Mouse (Mus musculus): ENCODE results near the gene Trim67. TPM values are rescaled to one million over a fixed set of nuclear protein-coding genes. Genes with fewer than 3 reads are reported as not detected.

Gene Trim67
- 0.01 and 0.05 TPM in 2 replicates for polyA plus RNA-seq (2016; fragmentation: Nextera tagmentation; extraction: Ambion mirVana)

DNA sequence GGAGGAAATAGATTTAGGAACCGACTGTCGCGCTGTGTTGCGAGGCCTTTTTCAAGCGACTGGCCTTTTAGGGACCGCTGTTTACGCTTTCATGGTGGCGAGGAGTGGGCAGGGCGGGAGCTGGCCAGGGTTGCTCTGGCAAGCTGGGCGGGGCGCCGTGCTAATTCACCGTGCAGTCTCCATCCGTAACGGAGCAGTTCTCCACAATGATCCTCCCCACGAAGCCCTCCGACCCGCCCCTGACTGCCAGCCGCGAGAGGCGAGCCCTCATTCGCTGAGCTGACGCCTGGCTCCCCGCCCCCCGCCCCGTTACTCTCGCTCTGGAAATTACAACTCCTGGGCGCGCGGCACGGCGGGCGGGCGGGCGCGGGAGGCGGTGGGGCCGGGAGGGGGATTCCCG, at the start of gene Trim67:
Trim67 (plus strand) TSS at position 385 of the 400 bp plus-strand sequence.
- Histone ChIP-seq H3K9me3 (replicated peaks) (no peaks in the 10 kb centered on the region), H3K4me3 (peak within 1 kb of the TSS; percentile 56), H3K9ac (no peak within 1 kb of the TSS), H3K36me3 (no peaks in the 10 kb centered on the region), H3K27me3 (replicated peaks) (peaks cover 83% of the 10 kb centered on the region), H3K4me2 (peak within 1 kb of the TSS; percentile 85), H3K4me1 (peaks cover 23% of the 10 kb centered on the region), H3K27ac (no peak within 1 kb of the TSS)
- peak; percentile 54 for ATAC-seq
- under 1% methylated on average over 39 of the region's 39 CpGs for WGBS (ENCODE audit: insufficient replicate concordance)

DNA sequence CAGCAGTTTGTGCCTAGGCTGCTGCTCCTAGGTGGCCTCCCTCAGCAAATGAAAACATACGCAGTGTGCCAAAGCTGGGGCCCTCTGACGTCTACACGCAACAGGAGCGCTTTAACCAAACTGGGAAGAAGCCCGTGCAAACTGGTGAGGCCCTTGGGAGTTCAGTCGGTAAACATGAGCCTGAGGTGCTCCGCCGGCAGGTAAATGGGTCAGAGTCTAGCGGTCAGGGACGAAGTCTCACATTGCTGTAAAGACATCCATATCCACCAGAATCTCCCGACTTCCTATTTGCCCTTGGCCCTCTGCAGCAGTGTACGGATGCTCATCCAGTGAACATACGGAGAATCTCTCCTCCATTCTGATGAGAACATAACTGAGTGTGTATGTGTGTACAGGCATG, 46.2 kb upstream of the Trim67 start:
- no peak for ATAC-seq
- Histone ChIP-seq H3K9ac (no peak overlapping the region), H3K4me3 (no peak overlapping the region), H3K36me3 (no peaks in the 10 kb centered on the region), H3K27ac (no peak overlapping the region), H3K27me3 (replicated peaks) (peaks cover 38% of the 10 kb centered on the region), H3K4me2 (no peak overlapping the region), H3K4me1 (peaks cover 17% of the 10 kb centered on the region), H3K9me3 (replicated peaks) (no peaks in the 10 kb centered on the region)
- 64% methylated on average over 13 of the region's 13 CpGs for WGBS (ENCODE audit: insufficient replicate concordance)

DNA sequence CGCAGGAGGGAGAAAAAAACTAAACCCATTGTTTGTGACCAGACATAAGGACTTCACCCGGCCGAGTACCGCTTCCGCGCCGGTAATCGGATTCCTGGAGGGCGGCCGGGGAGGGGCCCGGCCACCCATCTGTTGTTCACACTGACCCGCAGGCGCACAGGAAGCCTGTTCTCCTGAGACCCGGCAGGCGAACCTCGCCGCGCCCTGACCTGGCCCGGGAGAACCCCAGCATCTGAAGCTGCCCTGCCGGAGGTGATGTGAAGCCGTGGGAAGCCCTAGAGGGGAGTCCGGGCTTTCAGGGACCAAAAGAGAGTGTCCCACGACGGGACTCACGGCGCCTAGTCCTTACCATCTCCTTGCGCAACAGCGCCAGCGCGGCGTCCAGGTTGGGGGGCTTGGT, 41.7 kb upstream of the Trim67 start:
- no peak for ATAC-seq
- H3K4me1 ChIP-seq: peaks cover 29% of the 10 kb centered on the region

DNA sequence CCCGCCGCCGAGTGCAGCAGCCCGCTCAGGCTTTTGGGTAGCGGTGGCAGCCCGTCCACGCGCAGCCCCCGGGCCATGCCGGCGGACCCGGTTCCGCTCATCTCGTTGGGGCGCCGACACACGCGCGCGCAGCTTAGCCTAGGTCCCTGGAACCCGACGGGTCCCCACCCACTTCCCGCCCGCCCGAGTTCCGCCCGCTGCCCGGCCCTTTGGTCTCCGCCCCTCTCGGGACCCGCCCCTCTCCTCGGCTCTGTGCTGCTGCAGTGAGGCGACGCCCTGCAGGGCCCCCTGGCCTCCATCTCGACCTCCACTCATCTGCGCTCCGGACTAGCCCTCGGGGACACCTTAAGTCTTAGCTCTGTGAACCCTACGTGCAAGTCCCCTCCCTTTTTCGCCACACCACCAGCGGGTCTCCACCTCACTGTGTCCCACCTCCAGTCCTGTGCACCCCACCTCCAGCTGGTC, 41.2 kb upstream of the Trim67 start, which contains the start of gene Fam89a:
Fam89a (minus strand) TSS at position 124 of the 465 bp plus-strand sequence.
- peak within 1 kb of the TSS; percentile 61 for H3K4me3 ChIP-seq
- peaks cover 28% of the 10 kb centered on the region for H3K4me1 ChIP-seq
- WGBS (ENCODE audit: insufficient replicate concordance): under 1% methylated on average over 41 of the region's 41 CpGs
- ATAC-seq: peak; percentile 74
- peaks cover 79% of the 10 kb centered on the region for H3K27me3 ChIP-seq (replicated peaks)
- H3K9ac ChIP-seq: peak within 1 kb of the TSS; percentile 33
- H3K4me2 ChIP-seq: peak within 1 kb of the TSS; percentile 79
- H3K36me3 ChIP-seq: no peaks in the 10 kb centered on the region
- H3K9me3 ChIP-seq (replicated peaks): no peaks in the 10 kb centered on the region
- H3K27ac ChIP-seq: no peak within 1 kb of the TSS

More for the DNA sequence above, 41.7 kb upstream of the Trim67 start:
- Histone ChIP-seq H3K4me2 (peak overlapping the region; percentile 79), H3K27me3 (replicated peaks) (peaks cover 83% of the 10 kb centered on the region), H3K4me3 (peak overlapping the region; percentile 61), H3K9me3 (replicated peaks) (no peaks in the 10 kb centered on the region), H3K9ac (peak overlapping the region; percentile 33), H3K27ac (no peak overlapping the region), H3K36me3 (no peaks in the 10 kb centered on the region)
- 1% methylated on average over 26 of the region's 31 CpGs for WGBS (ENCODE audit: insufficient replicate concordance)

DNA sequence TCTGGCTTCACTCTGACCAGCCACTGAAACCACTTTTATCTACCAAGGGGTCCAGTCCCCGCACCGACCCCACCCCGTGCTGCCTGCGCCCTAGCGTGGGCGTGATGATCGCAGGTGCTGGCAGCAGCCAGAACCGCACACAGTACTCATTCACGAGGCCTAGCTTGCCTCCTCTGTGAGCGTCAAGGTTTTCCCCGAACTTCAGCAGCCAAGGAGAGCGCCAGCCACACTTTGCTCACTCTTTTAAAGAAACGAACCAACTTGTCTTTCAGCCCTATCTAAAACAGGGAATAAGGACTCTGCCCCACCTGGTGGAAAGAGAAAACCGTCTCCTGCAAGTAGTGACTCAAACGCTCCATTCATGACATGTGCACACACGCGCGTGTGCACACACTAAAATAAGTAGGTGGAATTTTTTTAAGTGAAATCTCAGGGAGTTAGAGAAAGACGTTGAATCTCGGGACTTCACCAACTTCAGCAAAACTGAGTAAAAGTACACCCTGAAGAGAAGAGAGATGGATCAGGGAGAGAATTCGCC, 40.5 kb upstream of the Trim67 start:
- H3K4me1 ChIP-seq: peaks cover 28% of the 10 kb centered on the region
- no peaks in the 10 kb centered on the region for H3K36me3 ChIP-seq
- H3K9me3 ChIP-seq (replicated peaks): no peaks in the 10 kb centered on the region
- 29% methylated on average over 21 of the region's 21 CpGs for WGBS (ENCODE audit: insufficient replicate concordance)
- peaks cover 77% of the 10 kb centered on the region for H3K27me3 ChIP-seq (replicated peaks)
- H3K4me3 ChIP-seq: peak overlapping the region; percentile 61; the same call in 1 of the 2 replicates
- H3K27ac ChIP-seq: no peak overlapping the region
- H3K4me2 ChIP-seq: peak overlapping the region; percentile 79
- H3K9ac ChIP-seq: no peak overlapping the region
- no peak for ATAC-seq

DNA sequence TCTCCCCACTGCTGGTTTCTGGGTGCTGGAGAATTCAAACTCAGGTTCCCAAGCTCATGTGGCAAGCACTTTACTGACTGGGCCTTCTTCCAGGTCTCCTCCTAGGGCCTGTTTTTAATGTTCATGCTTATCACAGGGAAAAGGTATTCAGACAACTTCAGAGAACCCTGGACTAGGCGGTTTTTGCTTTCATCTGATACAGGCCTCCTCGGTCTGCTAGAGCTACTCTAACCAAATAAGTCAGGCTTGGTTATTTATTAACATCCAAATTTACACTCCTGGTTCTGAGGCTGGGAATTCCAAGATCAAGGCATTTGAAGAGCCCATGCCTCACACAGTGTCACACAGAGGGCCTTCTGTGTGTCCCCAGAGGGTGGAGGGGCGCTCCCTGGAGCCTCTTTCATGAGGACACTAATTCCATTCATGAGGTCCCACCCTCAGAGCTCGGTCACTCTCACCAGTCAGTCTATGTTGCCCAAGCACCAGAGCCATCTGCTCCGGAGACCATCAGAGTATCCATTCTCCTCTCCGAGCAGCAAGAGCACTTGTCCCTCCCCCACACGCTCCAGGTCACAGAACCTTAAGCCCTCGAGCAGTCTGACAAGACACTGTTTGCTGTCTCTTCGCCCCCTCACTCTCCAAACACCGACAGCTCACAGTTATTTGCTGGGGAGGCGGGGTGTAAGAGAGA, 38.6 kb upstream of the Trim67 start:
- H3K4me1 ChIP-seq: peaks cover 28% of the 10 kb centered on the region
- 26% methylated on average over 11 of the region's 11 CpGs for WGBS (ENCODE audit: insufficient replicate concordance)
- H3K27me3 ChIP-seq (replicated peaks): peaks cover 71% of the 10 kb centered on the region
- H3K4me3 ChIP-seq: no peak overlapping the region
- no peak overlapping the region for H3K9ac ChIP-seq
- 0 out of 2 replicates have a peak overlapping the region, but pooled peaks have one; percentile 16 for H3K4me2 ChIP-seq
- H3K27ac ChIP-seq: peak overlapping the region; percentile 62
- ATAC-seq: peak; percentile 40
- no peaks in the 10 kb centered on the region for H3K36me3 ChIP-seq
- H3K9me3 ChIP-seq (replicated peaks): no peaks in the 10 kb centered on the region

DNA sequence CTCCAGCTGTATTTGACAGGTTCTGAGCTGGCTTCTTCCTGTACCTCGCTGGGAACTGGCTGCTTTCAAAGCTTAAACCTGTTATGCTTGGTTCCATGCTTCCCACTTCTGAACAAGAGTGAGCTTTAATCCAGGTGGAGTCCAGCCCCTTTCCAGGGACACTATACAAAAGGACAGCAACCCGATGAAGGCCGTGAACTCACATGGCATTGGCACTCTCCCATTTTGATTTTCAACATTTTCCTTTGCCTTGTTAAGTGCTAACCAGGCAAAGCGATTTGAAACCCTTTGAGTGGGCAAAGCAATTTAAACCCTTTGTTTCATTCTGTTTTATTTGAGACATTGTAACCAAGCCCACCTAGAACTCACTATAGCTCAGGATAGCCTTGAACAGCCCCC, 38.1 kb upstream of the Trim67 start:
- H3K4me1 ChIP-seq: peaks cover 28% of the 10 kb centered on the region
- no peak overlapping the region for H3K4me3 ChIP-seq
- 0 out of 2 replicates have a peak overlapping the region, but pooled peaks have one; percentile 16 for H3K4me2 ChIP-seq
- no peaks in the 10 kb centered on the region for H3K36me3 ChIP-seq
- peaks cover 66% of the 10 kb centered on the region for H3K27me3 ChIP-seq (replicated peaks)
- H3K9ac ChIP-seq: no peak overlapping the region
- 42% methylated on average over 4 of the region's 4 CpGs for WGBS (ENCODE audit: insufficient replicate concordance)
- no peaks in the 10 kb centered on the region for H3K9me3 ChIP-seq (replicated peaks)
- peak overlapping the region; percentile 62 for H3K27ac ChIP-seq
- no peak for ATAC-seq

DNA sequence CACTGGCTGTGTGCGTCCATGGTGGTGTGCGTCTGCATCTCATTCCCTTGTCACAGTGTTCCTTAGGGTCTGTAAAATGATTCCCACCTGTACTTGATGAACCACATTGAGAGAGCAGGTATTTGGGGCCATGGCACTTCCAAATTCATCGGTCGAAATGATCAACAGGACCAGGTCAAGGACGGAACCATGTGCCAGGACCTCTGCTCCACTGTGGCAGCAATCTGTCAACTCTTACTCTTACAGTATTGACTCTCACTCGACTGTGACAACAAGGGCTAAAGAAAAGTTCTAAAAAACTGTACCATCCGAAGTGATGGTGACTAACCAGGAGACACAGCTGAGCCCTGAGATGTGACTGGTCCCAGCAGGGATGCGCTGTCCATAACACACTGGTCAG, 37.4 kb upstream of the Trim67 start:
- Histone ChIP-seq H3K27me3 (replicated peaks) (peaks cover 59% of the 10 kb centered on the region), H3K9ac (no peak overlapping the region), H3K36me3 (no peaks in the 10 kb centered on the region), H3K4me3 (no peak overlapping the region), H3K4me1 (peaks cover 28% of the 10 kb centered on the region), H3K9me3 (replicated peaks) (no peaks in the 10 kb centered on the region), H3K27ac (peak overlapping the region; percentile 62; the same call in 1 of the 2 replicates), H3K4me2 (no peak overlapping the region)
- ATAC-seq: no peak
- 60% methylated on average over 8 of the region's 8 CpGs for WGBS (ENCODE audit: insufficient replicate concordance)

DNA sequence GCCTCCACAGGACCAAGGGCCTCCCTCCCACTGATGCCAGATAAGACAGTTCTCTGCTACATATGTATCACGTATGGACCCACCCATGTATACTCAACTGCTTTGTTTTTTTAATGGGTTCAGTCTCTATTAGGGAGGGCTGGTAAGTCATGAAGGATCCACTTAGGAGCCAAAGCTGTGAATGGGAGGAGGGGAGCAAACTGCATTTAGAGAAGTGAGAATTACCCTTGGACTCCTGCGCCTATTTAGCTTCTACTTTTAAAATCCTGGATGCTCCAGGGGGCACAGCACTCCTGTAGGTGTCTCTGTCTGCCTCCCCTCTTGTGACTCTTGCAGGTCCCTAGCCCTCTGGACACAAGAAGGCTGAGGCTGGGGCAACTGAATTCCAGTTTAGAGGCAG, 36.7 kb upstream of the Trim67 start:
- no peaks in the 10 kb centered on the region for H3K9me3 ChIP-seq (replicated peaks)
- H3K27me3 ChIP-seq (replicated peaks): peaks cover 52% of the 10 kb centered on the region
- no peak overlapping the region for H3K27ac ChIP-seq
- H3K36me3 ChIP-seq: no peaks in the 10 kb centered on the region
- H3K4me3 ChIP-seq: no peak overlapping the region
- peaks cover 23% of the 10 kb centered on the region for H3K4me1 ChIP-seq
- no peak overlapping the region for H3K4me2 ChIP-seq
- no peak overlapping the region for H3K9ac ChIP-seq
- no peak for ATAC-seq
- WGBS (ENCODE audit: insufficient replicate concordance): 30% methylated on average over 2 of the region's 2 CpGs

DNA sequence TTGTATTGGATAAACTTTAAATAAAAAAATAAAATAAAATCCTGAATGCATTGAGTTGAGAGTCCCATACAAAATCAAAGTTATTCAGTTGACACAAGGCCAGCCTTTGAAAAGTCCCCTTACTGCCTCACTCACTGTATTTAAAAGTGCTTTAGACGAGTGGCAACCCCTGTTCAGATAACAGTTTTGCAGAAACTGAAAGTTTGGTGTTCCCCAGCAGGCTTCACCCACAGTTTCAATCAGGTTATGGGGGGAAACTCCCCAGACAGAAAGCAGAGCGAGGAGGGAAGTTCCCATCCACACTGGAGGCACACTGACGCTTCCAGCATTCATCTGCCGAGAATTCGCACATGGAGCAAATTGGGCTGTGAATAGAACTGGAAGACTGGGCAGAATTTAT, 36.3 kb upstream of the Trim67 start:
- Histone ChIP-seq H3K9me3 (replicated peaks) (no peaks in the 10 kb centered on the region), H3K27ac (no peak overlapping the region), H3K4me2 (no peak overlapping the region), H3K9ac (no peak overlapping the region), H3K4me1 (peaks cover 18% of the 10 kb centered on the region), H3K36me3 (no peaks in the 10 kb centered on the region), H3K27me3 (replicated peaks) (peaks cover 48% of the 10 kb centered on the region), H3K4me3 (no peak overlapping the region)
- ATAC-seq: no peak
- whole genome bisulfite sequencing (ENCODE audit: insufficient replicate concordance): 45% methylated on average over 5 of the region's 5 CpGs

DNA sequence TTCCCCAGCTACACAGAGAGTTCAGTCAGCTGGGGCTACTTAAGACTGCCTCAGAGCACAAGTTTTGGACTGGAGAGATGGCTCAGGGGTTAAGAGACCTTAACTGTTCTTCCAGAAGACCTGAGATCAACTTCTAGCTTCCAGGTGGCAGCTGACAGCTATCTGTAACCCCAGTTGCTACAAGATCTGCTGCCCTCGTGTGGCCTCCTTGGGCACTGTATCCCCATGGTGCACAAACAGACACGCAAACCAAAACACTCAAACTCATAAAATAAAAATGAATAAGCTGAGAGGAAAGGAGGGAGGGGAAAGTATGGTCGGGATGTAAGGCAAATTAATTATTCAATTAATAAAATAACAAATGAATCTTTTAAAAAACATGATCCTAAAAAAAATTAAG, 34.3 kb upstream of the Trim67 start:
- no peaks in the 10 kb centered on the region for H3K9me3 ChIP-seq (replicated peaks)
- no peak overlapping the region for H3K4me2 ChIP-seq
- no peak for ATAC-seq
- 30% methylated on average over 3 of the region's 3 CpGs for WGBS (ENCODE audit: insufficient replicate concordance)
- H3K4me3 ChIP-seq: no peak overlapping the region
- peaks cover 28% of the 10 kb centered on the region for H3K27me3 ChIP-seq (replicated peaks)
- no peaks in the 10 kb centered on the region for H3K36me3 ChIP-seq
- no peak overlapping the region for H3K9ac ChIP-seq
- no peak overlapping the region for H3K27ac ChIP-seq
- H3K4me1 ChIP-seq: peaks cover 9% of the 10 kb centered on the region; the same call in 1 of the 2 replicates

DNA sequence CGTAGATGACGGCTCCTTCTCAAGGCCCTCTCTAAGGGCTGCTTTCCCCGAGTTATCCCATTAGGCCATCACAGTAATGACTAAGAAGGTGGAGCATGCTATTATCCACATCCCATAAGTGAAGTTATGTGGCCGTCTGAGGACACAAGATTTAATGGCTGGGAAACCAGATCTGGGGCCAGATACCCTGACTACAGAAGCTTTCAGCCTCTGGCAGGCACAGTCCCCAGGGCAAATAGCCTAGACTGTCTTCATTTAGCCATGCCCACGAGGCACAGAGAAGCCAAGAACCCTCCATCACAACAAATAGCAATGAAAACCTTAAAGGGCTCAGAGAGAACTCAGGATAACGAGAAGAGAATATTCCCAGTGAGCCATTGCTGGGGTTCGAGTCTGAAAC, 29.8 kb upstream of the Trim67 start:
- H3K27ac ChIP-seq: no peak overlapping the region
- H3K9ac ChIP-seq: no peak overlapping the region
- H3K4me2 ChIP-seq: no peak overlapping the region
- no peaks in the 10 kb centered on the region for H3K36me3 ChIP-seq
- WGBS (ENCODE audit: insufficient replicate concordance): 61% methylated on average over 7 of the region's 7 CpGs
- H3K27me3 ChIP-seq (replicated peaks): no peaks in the 10 kb centered on the region; the same call in 1 of the 2 replicates
- H3K9me3 ChIP-seq (replicated peaks): no peaks in the 10 kb centered on the region
- ATAC-seq: no peak
- no peak overlapping the region for H3K4me3 ChIP-seq
- H3K4me1 ChIP-seq: no peaks in the 10 kb centered on the region

Measured in liver, embryonic 12.5 days (tissue).